Mouse (Mus musculus) gastrocnemius, adult 18-20 months (tissue): ENCODE data around the gene Prdm2. TPM values are rescaled to one million over a fixed set of nuclear protein-coding genes. Genes with fewer than 3 reads are reported as not detected.

Source experiments
- DNase-seq: peaks from one replicate; pipeline ENCODE4 v3.0.0; 2021; ENCODE audit warnings: low spot score
- long read RNA-seq, 2 experiments: library from polyadenylated mRNA; stranded (forward); transcript quantifications; one replicate each; pipeline ENCODE4 v2.0.0; 2021
- total RNA-seq, 2 experiments: library from RNA; stranded (reverse); gene quantifications; 2 replicates each; pipeline ENCODE4 v1.2.3; 2021

Gene Prdm2
- 10 to 100 TPM; 22.8 to 26.3 TPM for total RNA-seq
- long read RNA-seq, experiment 1, partial matches to known transcripts = 0 of 6 reads
- long read RNA-seq, experiment 1, other reads (novel, unspliced or antisense) = 6 of 6 reads
- long read RNA-seq, experiment 2, partial matches to known transcripts = 0 of 5 reads
- long read RNA-seq, experiment 2, other reads (novel, unspliced or antisense) = 5 of 5 reads

DNA sequence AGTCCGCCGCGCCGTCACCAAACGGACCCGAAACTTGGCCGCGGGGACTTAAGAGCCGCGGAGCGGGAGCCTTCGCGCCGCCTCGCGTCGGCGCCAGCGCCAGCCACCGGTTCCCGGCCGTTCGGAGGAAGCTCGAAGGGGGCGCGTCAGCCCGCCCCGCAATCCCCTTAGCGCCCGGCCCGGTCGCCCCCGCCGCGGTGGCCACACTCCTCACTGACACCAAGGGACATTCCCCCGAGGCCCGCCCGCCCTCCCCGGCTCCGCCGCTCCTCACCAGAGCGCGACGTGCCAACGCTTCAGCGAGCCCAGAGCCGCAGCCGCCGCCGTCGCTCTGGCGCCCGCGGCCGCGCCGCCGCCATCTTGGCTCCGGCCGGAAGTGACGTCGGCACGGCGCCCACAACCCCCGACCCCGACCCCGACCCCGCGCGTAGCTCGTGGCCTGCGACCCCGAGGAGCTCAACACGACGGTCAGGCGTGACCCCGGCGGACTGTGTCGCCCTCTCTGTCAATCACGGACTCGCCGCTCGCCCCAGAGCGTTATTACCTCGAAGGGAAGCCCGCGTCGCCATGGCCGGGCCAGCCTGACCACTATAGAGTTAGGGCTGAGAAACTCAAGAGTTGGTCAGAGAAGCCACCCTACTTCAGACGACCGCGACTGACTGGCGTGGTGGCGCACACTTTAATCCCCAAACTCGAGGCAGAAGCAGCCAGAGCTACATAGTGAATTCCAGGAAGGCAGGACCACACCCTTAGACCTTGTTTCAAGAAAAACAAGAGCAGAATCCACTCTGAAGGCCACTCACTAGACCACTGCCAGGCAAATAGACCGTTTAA is at the start of gene Prdm2:
TSS of gene Prdm2 (minus strand) at position 655 of the 834 bp plus-strand sequence.
- peak; percentile 62 for DNase-seq

DNA sequence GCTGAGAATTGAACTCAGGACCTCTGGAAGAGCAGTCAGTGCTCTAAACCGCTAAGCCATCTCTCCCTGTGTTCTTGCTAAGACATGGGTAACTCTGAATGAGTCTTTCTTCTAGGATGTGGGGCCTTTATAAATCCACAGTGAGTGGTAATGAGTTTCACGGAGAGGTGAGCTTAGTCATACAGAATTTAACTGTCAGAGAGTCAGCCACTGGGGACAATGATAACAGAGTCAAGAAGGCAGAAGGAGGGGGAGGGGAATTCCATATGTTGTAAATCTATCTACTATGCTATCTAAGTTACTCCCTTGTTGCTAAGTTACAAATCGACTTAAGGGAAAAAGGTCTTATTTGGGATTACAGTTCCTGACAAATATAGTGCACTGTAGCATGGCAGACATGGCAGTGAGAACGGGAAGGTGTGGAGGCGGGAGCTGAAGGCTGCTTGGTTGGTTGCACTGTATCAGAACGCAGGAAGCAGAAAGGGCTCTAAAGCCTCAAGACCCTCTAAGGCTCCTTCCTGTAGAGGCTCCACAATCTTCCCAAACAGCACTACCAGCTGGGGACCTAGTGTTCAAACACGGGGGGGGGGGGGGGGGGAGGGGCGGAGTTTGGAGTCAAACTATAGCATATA is 47.0 kb upstream of the Prdm2 start:
- no peak for DNase-seq

DNA sequence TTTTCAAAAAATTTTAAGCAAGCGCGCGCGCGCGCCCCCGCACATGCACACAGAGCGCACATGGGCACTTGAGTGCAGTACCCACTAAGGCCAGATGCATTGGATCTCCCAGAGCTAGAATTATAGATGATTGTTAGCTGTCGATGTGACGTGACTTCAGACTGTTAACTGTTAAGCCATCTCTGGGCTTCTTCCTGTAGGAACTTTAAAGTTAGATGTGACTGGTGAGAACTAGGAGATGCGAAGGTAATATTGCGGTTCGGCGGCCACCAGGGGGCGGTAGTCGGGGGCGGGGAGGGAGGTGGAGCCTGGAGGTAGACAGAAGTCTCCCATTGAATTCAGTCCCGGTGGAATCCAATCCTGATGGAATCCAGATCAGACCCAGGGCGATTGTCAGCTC is 45.7 kb upstream of the Prdm2 start:
- DNase-seq = peak; percentile 43

DNA sequence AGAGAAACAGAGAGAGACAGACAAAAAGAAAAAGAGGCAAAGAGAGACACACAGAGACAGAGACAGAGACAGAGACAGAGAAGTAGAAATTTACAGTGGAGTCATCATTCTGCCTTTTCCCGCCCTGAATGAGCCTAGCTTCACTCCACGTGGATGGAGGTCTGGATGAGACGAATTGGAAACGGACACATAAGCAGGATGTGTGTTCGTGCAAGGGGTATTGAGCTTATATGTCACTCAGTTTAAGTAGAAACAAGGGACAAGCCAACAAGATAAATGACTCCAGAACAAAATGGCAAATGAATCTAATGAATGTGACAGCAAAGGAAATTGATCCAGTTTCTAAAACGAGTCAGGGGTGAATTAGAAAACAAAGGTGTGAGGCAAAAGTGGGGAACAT is 45.2 kb upstream of the Prdm2 start:
- DNase-seq = no peak

- no peak for DNase-seq
Observed at GRCm38 (mm10) chr4:143255541-143255940, 42.7 kb upstream of the Prdm2 start.

DNA sequence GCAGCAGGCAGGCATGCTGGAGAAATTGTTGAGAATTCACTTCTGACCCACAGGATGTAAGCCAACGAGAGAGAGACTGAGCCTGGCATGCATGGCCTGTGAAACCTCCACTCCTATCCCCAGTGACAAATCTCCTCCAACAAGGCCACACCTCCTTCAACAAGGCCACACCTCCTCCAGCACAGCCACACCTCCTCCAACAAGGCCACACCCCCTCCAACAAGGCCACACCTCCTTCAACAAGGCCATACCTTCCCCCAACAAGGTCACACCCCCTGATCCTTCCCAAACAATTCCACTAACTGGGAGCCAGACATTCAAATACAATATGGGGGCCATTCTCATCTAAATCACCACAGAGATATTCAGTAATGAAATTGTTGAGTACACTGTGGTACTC is 40.6 kb upstream of the Prdm2 start:
- DNase-seq = no peak

DNA sequence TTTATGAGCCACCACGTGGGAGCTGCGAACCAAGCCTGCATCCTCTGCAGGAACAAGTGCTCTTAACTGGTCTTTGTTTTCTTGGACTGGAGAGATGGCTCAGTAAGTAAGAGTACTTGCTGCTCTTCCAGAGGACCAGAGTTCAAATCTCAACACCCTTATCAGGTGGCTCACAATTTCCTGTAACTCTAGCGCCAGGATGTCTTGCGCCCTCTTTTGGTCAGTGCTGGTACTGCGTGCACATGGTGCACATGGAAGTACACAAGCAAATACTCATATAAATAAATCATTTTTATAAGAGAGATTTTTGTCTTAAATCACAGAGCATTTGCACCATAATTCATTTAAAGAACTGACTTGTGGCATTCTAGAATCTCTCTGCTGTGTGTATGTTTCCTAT is 35.3 kb upstream of the Prdm2 start:
- no peak for DNase-seq

DNA sequence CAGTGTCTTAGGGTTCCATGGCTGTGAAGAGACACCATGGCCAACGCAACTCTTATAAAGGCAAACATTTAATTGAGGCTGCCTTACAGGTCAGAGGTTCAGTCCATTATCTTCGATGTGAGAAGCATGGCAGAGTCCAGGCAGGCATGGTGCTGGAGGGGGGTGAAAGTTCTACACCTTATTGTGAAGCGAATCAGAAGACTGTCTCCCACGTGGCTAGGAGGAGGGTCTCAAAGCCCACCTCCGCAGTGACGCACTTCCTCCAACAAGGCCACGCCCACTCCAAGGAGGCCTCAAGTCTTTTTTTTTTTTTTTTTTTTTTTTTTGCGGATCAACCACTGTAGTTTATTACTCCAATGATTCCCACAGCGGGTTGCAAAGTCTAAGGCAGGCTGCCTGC is 28.5 kb upstream of the Prdm2 start:
- DNase-seq = no peak

- DNase-seq = no peak
Observed at GRCm38 (mm10) chr4:143239615-143240201, 26.9 kb upstream of the Prdm2 start.

DNA sequence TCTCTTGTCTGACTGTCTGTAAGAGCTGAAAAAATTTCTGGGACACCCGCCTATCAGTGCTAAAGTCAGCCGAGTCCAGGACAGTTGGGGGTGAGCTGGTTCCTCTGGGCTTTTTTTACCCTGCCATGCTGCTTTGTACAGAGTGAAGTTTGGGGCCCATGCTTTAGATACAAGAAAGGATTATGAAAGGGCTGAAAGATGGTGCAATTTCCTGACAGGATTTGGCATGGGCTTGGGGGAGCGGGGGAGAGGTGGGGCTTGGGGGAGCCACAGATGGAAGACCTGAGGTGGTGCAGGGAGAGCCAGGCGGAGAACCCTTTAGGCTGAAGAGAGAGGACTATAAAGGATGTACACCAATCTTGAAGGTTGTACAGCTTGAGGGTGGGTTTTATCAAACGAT is 26.3 kb upstream of the Prdm2 start:
- no peak for DNase-seq

DNA sequence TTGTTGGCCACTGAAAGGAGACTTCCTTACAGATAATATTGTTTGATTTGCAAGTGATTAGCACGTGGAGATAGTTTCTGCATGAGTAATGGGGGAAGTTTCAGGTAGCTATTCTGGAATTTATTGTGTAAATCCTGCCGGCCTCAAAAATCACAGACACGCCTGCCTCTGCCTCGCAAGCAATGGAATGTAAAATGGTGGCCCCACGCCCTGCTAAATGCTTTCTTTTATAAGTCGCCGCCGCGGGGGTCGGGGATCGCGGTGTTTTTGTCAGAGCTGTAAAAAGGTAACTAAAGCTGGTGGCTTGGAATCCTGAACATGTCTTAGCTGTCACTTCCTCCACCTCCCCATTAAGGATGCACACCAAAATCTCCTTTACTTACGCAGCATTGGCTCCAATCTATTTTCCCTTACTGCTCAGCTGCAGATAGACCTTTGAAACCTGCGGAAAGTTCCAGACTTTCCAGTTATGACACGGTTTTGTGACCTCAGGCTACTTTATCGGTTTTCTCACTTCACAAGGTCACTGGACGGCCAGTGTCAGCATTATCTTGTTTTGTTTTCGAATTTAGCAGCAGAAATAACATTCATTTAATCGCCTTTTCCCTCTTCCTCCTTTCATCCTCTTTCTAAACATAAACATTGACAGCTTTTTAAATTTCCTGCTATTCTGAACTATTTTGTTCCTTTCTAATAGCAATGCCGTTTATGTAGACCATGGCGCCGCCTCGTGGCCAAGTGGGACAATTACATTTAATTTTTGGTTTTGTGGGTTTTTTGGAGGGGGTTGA is 25.6 kb upstream of the Prdm2 start:
- DNase-seq = peak; percentile 33

GRCm38 (mm10) chr4:143231790-143232422 is 19.1 kb upstream of the Prdm2 start:
- no peak for DNase-seq

DNA sequence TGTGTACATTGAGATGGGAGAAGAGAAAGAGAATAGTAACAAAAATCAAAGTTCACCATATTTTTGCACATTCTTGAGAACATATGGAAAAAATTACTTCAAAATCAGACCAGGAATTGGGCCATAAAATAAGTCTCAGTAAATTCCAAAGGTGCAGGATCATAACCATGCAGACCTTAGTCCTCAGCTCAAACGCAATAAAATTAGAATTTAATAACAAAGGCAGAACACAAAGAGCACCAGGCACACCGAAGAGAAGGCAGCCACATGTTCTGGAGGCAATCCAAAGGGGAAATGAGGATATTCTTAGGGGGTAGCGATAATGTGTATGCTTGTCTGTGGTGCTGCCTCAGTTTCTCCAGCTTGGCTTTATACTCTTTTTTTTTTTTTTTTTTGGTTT is 18.3 kb upstream of the Prdm2 start:
- no peak for DNase-seq

DNA sequence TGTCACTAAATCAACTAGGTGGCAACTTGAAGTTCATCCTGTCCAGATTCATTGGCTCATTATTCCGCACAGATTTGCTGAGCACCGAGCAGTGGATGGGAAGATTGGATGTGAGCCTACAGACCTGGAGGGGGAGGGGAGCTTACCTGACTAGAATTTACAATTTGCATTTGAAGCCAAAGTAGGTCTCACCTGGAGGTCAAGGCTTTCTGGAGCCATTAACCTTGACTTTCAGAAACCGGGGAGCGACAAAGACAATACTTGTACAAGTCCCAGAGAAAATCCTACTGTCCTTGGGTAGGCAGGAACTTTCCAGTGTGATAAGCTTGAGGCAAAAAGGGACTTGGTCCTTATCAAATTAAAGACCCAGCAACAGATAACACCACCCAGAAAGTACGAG is 15.2 kb upstream of the Prdm2 start:
- no peak for DNase-seq

DNA sequence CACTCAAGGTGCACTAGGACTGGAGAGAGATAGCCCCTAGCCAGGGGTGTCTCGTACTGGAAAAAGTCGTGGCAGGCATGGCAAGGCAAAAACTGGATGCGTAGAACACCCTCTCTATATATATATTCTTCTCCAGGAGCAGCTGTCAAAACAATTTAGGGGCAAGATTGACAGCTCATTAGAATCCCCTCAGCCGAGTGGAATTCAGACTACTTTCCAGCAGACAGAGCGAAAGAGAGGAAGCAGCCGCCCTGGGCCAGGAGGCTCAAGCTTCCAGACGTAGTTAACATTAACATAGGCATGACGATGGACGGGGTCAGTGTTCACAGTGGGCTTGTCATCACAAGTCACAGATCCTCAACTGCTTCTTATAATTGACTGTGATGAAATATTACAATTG is 13.1 kb upstream of the Prdm2 start:
- no peak for DNase-seq

- DNase-seq = no peak
Observed at GRCm38 (mm10) chr4:143219316-143219751, 6.5 kb upstream of the Prdm2 start.

- no peak for DNase-seq
Observed at GRCm38 (mm10) chr4:143218858-143219257, 6.1 kb upstream of the Prdm2 start.

DNA sequence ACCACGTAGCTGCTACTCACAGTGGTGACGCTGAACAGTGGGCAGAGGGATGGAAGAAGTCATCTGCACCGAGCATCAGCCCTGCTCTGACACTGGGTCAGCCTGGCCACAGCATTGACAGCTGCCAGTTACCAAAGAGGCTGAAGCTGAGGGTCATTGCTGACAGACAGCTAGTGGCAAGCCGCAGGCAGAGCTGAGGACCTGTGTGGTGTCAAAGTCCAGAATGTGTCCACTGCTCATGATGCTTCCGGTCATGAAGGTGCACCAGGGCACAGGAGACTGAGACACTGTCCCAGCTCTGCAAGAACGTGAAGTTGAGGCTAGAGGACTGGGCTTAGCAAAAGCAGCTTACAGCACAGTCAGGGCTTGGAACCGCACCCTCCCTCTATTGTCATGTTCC is 4.4 kb upstream of the Prdm2 start:
- DNase-seq = no peak

DNA sequence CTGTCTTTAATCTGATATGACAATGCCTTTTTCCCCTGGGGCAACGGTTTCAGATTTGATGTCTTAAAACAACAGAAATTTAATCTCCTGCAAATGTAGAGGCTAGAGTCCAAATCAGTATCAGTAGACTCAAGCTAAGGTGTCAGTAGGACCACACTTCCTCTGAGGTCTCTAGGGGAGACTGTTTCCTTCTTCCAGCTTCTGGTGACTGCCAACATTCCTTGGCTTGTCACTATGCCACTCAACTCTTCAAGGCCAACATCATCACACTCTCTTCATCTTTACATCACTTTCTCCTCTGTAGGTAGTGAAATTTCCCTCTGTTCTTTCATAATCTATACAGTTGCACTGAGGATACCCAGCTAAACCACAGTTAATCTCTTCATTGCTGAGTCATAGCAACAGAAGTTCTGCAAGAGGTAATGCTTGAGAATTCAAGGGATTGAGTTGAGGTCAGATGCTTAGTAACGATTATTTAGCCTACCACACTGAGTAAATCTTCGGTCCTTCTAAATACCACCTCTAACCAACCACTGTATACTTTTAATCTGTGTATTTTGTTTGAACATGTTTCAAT is 1.5 kb upstream of the Prdm2 start:
- DNase-seq = no peak

GRCm38 (mm10) chr4:143213571-143213970 is 776 bp upstream of the Prdm2 start:
- DNase-seq = no peak

DNA sequence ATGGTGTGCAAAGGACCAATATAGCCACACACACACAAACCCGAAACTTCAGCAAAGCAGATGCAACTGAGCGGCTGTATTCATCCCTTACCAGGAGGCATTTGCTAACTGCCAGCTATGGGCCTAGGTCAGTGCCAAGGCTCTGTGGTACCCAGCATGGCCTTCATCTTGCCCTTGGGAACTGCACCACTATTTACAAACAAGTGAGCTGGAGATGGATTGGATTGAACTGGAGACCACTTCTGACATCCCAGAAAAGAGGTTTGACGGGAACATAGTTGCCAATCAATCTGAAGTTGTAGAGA is 332 bp upstream of the Prdm2 start:
- DNase-seq = no peak
